Mouse (Mus musculus): ENCODE measurements at regions not wholly inside any gene's neighbourhood (a gene's known extent, or its start where the extent isn't known, plus 50 kb on each side); places are given as distances from the start of the nearest gene placed in this dataset.

- TF ChIP-seq CTCF (conservative IDR thresholded peaks at IDR 0.05; ENCODE audit: insufficient read depth, insufficient read length, low read depth, low read length) (no peak), POLR2A (IDR thresholded peaks at IDR 0.05; ENCODE audit: low read depth, low read length) (no peak)
Measured at GRCm38 (mm10) chr1:41140542-41140941, 335.1 kb downstream of the Tmem182 start.
